Mouse (Mus musculus) cortical plate, adult 2 months (tissue): ENCODE measurements around the gene Mllt10. TPM values are rescaled to one million over a fixed set of nuclear protein-coding genes. Genes with fewer than 3 reads are reported as not detected.

Experiments used
- H3K27ac ChIP-seq: fragments of 200-500 bp; 2 replicates; pipeline ENCODE4 v1.5.1; 2012; ENCODE audit warnings: low read length, control low read depth, inconsistent platforms; ENCODE audit not compliant: insufficient read depth
- H3K4me1 ChIP-seq: fragments of 200-500 bp; 2 replicates; pipeline ENCODE4 v1.6.1; 2011; ENCODE audit warnings: low read length; ENCODE audit not compliant: control insufficient read depth, insufficient read depth
- H3K4me3 ChIP-seq: fragments of 200-500 bp; 2 replicates; pipeline ENCODE4 v1.5.1; 2011; ENCODE audit warnings: mild to moderate bottlenecking, low read length, control low read depth; ENCODE audit not compliant: insufficient read depth
- CTCF ChIP-seq: fragments of 200-500 bp; IDR thresholded peaks from 2 replicates; pipeline ENCODE4 v1.5.1; 2011; ENCODE audit warnings: mild to moderate bottlenecking, control low read depth, low read length; ENCODE audit not compliant: insufficient read depth; ENCODE audit errors: extremely low read depth
- POLR2A ChIP-seq: fragments of 200-500 bp; IDR thresholded peaks from 2 replicates; pipeline ENCODE4 v1.6.1; 2011; ENCODE audit warnings: mild to moderate bottlenecking, low read length, control low read depth; ENCODE audit not compliant: insufficient read depth; ENCODE audit errors: extremely low read depth
- polyA plus RNA-seq: library from polyadenylated mRNA; depleted of rRNA; stranded (reverse); fragments of >200 nt; gene quantifications from 2 replicates; pipeline ENCODE4 v1.2.3, GENCODE M21; 2012; rRNA removed

Gene Mllt10
- 37.1 and 38.0 TPM in 2 replicates for polyA plus RNA-seq

DNA sequence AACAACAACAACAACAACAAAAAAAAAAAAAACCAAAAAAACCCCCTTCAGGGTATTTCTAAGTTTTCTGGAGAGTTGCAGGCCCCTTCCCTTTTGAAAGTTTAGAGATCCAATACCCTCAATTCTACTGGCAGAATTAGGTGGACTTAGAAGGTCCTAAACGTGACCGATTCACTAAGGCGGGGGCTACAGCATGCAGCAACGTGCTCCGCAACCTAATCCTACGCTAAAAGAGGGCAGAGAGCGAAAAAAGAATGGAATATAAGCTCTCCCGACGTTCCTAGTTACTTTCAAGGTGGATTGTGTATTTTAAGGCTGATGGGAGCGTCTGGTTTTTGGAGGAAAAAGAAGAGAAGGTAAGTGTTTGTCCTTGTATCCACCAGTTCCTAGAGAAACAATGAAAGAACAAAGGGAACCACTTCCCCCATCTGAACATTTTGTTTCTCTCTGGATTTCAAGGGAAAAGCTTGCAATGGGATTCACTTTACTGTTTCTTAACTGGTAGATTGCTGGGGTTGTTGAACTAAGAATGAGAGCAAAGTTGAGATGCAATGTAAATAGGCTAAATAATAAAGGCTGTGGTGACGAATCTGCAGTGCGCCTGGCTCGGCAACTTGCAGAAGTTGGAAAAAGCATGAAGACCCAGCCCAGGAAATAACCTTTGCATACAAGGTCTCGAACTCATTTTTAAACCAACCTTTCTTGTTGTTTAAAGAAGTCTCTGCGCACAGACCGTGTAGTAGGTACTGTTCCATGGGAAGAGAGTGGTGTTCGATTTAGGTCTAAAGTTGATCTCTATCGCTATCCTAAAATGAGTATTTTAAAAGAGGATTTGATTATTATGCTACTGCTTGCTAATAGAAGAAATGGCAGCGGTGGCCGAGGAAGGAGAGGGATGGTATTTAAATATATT, at the start of gene Mllt10:
Gene Mllt10 (plus strand): TSS at position 222 of the 913 bp plus-strand sequence.
- no peaks in the 10 kb centered on the region; the same call in 1 of the 2 replicates for H3K4me1 ChIP-seq
- H3K27ac ChIP-seq: peak within 1 kb of the TSS; percentile 92
- peak within 1 kb of the TSS; percentile 84 for H3K4me3 ChIP-seq
- TF ChIP-seq CTCF (no peak), POLR2A (no peak)

DNA sequence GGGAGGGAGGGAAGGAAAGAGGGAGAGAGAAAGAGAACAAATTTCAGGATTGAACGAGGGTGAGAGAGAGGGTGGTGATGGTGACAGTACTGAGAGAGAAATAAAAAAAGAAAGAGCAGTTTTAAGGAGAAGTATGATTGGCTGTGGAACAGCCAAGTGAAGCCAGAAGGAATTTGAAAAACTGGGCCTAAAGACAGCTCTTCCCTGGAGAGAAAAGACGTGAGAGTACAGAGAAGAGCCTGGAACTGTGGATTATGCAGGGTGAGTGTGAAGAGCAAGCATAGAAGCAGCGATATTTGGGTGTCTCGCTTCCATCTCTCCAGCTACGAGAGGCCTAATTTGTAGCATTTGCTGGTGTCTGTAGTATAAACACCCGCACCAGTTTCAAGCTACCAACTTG, 43.8 kb upstream of the Mllt10 start:
- TF ChIP-seq CTCF (no peak), POLR2A (no peak)
- no peak overlapping the region for H3K4me3 ChIP-seq

DNA sequence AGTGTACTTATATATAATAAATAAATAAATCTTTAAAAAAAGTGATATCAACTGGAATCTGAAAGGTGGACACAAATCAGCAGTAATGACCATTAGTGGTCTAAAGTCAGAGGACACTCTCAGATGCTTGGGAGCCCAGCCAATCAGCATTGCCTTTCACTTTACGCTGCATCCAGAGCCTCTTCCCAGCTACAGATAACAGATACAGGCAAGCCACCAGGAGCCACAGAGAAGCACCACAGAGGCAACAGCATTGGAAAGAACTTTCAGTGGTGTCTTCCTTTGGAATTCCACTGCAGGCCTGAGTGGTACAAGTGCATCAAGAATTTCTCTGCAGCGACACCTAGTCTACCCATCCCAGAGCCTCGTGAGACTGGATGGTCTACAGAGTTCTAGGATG, 42.2 kb upstream of the Mllt10 start:
- Histone ChIP-seq H3K4me3 (no peak overlapping the region), H3K27ac (no peak overlapping the region), H3K4me1 (no peaks in the 10 kb centered on the region)
- TF ChIP-seq CTCF (no peak), POLR2A (no peak)

More for the DNA sequence above, 43.8 kb upstream of the Mllt10 start:
- Histone ChIP-seq H3K27ac (no peak overlapping the region), H3K4me1 (no peaks in the 10 kb centered on the region)

DNA sequence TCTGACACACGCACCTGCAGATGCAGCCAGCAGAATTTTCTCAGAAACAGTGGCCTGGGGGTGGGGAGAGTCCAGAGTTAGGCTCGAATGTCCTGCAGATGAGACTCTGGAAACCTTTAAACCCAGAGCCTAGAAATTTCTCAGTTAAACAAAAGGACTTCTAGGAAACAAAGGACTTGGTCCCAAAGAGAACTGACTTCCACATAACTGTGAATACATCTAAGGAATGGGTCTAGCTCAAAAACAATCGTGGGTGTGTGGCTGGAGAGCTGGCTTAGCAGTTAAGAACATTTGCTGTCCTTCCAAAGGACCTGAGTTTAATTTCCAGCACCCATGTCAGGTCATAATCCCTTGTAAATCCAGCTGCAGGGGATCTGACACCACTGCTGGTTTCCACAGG, 39.5 kb upstream of the Mllt10 start:
- Histone ChIP-seq H3K4me1 (no peaks in the 10 kb centered on the region), H3K27ac (no peak overlapping the region), H3K4me3 (no peak overlapping the region)
- no peak for TF ChIP-seq CTCF
- TF ChIP-seq POLR2A: no peak

DNA sequence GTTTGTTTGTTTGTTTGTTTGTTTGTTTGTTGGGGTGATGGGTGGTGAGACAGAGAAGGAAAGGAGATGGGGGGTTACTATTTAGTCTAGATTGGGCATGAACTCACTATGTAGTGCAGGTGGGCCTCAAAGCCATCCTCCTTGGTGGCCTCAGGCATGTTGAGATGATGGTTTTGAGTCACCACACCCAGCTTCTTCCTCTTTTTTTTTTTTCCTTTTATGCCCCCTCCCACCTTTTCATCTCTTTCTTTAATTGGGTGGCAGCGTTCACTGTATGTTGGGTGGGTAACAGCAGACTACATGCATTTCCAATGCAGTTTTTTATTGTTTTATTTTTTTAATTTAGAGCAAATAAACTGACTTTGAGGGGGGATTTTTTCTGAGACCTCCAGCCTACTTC, 38.4 kb upstream of the Mllt10 start:
- no peak overlapping the region for H3K27ac ChIP-seq
- H3K4me3 ChIP-seq: no peak overlapping the region
- no peaks in the 10 kb centered on the region for H3K4me1 ChIP-seq
- no peak for TF ChIP-seq CTCF
- no peak for TF ChIP-seq POLR2A

- Histone ChIP-seq H3K27ac (no peak overlapping the region), H3K4me3 (no peak overlapping the region), H3K4me1 (no peaks in the 10 kb centered on the region)
- no peak for TF ChIP-seq CTCF
- no peak for TF ChIP-seq POLR2A
Measured at GRCm38 (mm10) chr2:18017321-18017720, 37.7 kb upstream of the Mllt10 start.

GRCm38 (mm10) chr2:18019122-18019521, 35.9 kb upstream of the Mllt10 start:
- Histone ChIP-seq H3K4me3 (no peak overlapping the region), H3K4me1 (no peaks in the 10 kb centered on the region), H3K27ac (no peak overlapping the region)
- TF ChIP-seq CTCF (no peak), POLR2A (no peak)

GRCm38 (mm10) chr2:18022886-18023285, 32.2 kb upstream of the Mllt10 start:
- Histone ChIP-seq H3K4me3 (no peak overlapping the region), H3K4me1 (no peaks in the 10 kb centered on the region; the same call in 1 of the 2 replicates), H3K27ac (no peak overlapping the region)
- no peak for TF ChIP-seq CTCF
- TF ChIP-seq POLR2A: no peak

- Histone ChIP-seq H3K27ac (no peak overlapping the region), H3K4me3 (no peak overlapping the region; the same call in 1 of the 2 replicates), H3K4me1 (no peaks in the 10 kb centered on the region; the same call in 1 of the 2 replicates)
- no peak for TF ChIP-seq CTCF
- TF ChIP-seq POLR2A: no peak
Measured at GRCm38 (mm10) chr2:18025116-18025515, 29.9 kb upstream of the Mllt10 start.

DNA sequence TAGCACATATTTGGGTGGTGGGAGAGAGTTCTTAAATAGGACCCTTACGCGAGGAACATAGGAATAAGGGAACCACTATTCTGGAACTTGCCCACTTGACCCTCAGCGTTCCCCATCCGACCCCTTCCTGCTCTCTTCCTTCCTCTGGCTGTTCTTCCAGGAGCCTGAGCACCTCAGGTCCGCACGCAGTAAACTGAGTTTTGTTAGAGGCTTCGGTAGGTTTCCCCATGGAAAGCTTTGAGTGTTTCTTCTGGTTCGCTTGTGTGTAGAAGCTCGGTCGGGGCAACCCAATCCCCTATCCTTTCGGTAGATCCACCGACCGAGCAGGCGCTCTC, 29.3 kb upstream of the Mllt10 start:
- Histone ChIP-seq H3K4me3 (peak overlapping the region; percentile 86), H3K4me1 (no peaks in the 10 kb centered on the region; the same call in 1 of the 2 replicates), H3K27ac (no peak overlapping the region)
- TF ChIP-seq POLR2A (no peak), CTCF (no peak)
